Mouse (Mus musculus) stomach, embryonic 14.5 days (tissue): ENCODE measurements at regions not wholly inside any gene's neighbourhood (a gene's known extent, or its start where the extent isn't known, plus 50 kb on each side); places are given as distances from the start of the nearest gene placed in this dataset.

Source experiments
- ATAC-seq: fragments of 200-750 bp; cut with Nextera tagmentation; 2 replicates; pipeline ENCODE4 v1.8.0; 2017; ENCODE audit warnings: low read depth, moderate TSS enrichment; ENCODE audit not compliant: insufficient number of reproducible peaks, insufficient read depth, low FRiP score
- H3K27ac ChIP-seq: fragments of 300-500 bp; sonication (generic); 2 replicates; pipeline ENCODE4 v1.5.1; 2014; ENCODE audit warnings: mild to moderate bottlenecking, low read length, moderate library complexity, mixed read lengths
- H3K27me3 ChIP-seq: fragments of 300-500 bp; sonication (generic); 2 replicates; pipeline ENCODE4 v1.6.1; 2014; ENCODE audit warnings: low read length, control low read depth, mixed read lengths; ENCODE audit not compliant: control insufficient read depth, insufficient read depth
- H3K36me3 ChIP-seq: fragments of 300-500 bp; sonication (generic); 2 replicates; pipeline ENCODE4 v1.6.1; 2014; ENCODE audit warnings: mild to moderate bottlenecking, control low read depth, low read length, moderate library complexity, mixed read lengths; ENCODE audit not compliant: control insufficient read depth, insufficient read depth
- H3K4me1 ChIP-seq: fragments of 300-500 bp; sonication (generic); 2 replicates; pipeline ENCODE4 v1.6.1; 2014; ENCODE audit warnings: low read length, control low read depth, mixed read lengths; ENCODE audit not compliant: control insufficient read depth, insufficient read depth
- H3K4me2 ChIP-seq: fragments of 300-500 bp; sonication (generic); replicated peaks from 2 replicates; pipeline ENCODE4 v1.6.1; 2014; ENCODE audit warnings: low read depth, low read length, control low read depth
- H3K4me3 ChIP-seq: fragments of 300-500 bp; sonication (generic); 2 replicates; pipeline ENCODE4 v1.5.1; 2014; ENCODE audit warnings: low read depth, low read length, control low read depth
- H3K9ac ChIP-seq: fragments of 300-500 bp; sonication (generic); replicated peaks from 2 replicates; pipeline ENCODE4 v1.6.1; 2014; ENCODE audit warnings: low read depth, mild to moderate bottlenecking, control low read depth, low read length, moderate library complexity, mixed read lengths
- H3K9me3 ChIP-seq: fragments of 300-500 bp; sonication (generic); 2 replicates; pipeline ENCODE4 v1.6.1; 2016; ENCODE audit warnings: low read depth, low read length, control low read depth; ENCODE audit not compliant: control insufficient read depth
- WGBS: fragments of 180-500 bp; shearing (Covaris S2); extraction: QIAGEN DNeasy Blood & Tissue Kit; methylation state at CpG from one replicate; pipeline ENCODE4 v1.1.7; 2014; 5-methylcytosine and 5-hydroxymethylcytosine counted together

- no peak overlapping the region for H3K4me2 ChIP-seq
- H3K4me1 ChIP-seq = no peaks in the 10 kb centered on the region
- H3K9me3 ChIP-seq = no peaks in the 10 kb centered on the region
- 53% methylated on average over 6 of the region's 6 CpGs for WGBS
- H3K36me3 ChIP-seq = no peaks in the 10 kb centered on the region
- ATAC-seq = no peak
- H3K27ac ChIP-seq = no peak overlapping the region
- H3K9ac ChIP-seq = no peak overlapping the region
- H3K27me3 ChIP-seq = no peaks in the 10 kb centered on the region
- no peak overlapping the region for H3K4me3 ChIP-seq
Measured at GRCm38 (mm10) chr5:119248626-119249025, 421.8 kb upstream of the Tbx3 start.

- H3K4me3 ChIP-seq = no peak overlapping the region
- H3K9ac ChIP-seq = no peak overlapping the region
- ATAC-seq = no peak
- no peaks in the 10 kb centered on the region for H3K27me3 ChIP-seq
- H3K4me2 ChIP-seq = no peak overlapping the region
- no peak overlapping the region for H3K27ac ChIP-seq
- H3K9me3 ChIP-seq = no peaks in the 10 kb centered on the region
- H3K4me1 ChIP-seq = no peaks in the 10 kb centered on the region
- WGBS = 65% methylated on average over 6 of the region's 6 CpGs
- no peaks in the 10 kb centered on the region for H3K36me3 ChIP-seq
Measured at GRCm38 (mm10) chr5:119249124-119249718, 421.2 kb upstream of the Tbx3 start.

DNA sequence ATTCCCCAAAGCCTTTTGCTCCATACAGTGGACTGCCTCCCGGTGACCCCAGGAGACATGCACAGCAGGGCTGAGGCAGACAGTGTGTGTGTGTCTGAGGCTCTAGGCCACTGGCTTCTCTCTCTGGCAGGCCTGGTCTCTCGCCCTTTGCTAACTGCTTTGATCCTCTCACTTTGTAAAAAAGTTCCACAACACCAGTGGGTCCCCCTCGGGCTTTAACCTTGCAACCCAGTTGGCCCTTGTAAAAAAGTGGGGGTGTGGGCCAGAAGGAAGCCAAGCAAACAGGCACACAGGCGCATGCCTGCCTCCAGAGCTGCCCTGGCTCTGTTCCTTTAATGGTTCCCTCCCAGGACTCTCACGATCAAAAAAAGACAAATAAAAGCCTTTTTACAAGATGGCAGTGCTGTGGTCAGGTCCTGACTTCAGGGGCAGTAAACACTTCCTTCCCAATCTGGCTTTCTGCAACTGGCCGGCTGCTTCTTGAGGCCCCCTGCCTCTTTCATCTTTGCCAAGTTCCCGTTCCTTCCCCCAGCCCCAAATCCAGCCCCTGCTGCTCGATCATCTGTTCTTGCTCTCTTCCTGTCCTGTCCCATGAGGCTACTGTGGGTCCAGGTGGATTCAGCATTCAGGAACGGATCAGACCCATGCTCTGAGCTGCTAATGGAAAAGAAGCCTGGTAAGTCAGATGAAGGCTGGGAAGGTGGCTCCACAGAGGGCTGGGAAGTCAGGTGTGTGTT lies 419.0 kb upstream of the Tbx3 start:
- H3K9ac ChIP-seq = no peak overlapping the region
- no peak for ATAC-seq
- no peaks in the 10 kb centered on the region for H3K36me3 ChIP-seq
- WGBS = 34% methylated on average over 9 of the region's 9 CpGs
- no peaks in the 10 kb centered on the region for H3K4me1 ChIP-seq
- no peaks in the 10 kb centered on the region for H3K9me3 ChIP-seq
- no peak overlapping the region for H3K27ac ChIP-seq
- H3K27me3 ChIP-seq = no peaks in the 10 kb centered on the region
- no peak overlapping the region for H3K4me3 ChIP-seq
- no peak overlapping the region for H3K4me2 ChIP-seq

GRCm38 (mm10) chr5:119257374-119258120 lies 412.9 kb upstream of the Tbx3 start:
- no peak overlapping the region for H3K4me2 ChIP-seq
- H3K27me3 ChIP-seq = no peaks in the 10 kb centered on the region
- no peaks in the 10 kb centered on the region for H3K4me1 ChIP-seq
- no peak overlapping the region for H3K27ac ChIP-seq
- no peaks in the 10 kb centered on the region for H3K9me3 ChIP-seq
- no peak for ATAC-seq
- WGBS = 67% methylated on average over 21 of the region's 21 CpGs
- H3K36me3 ChIP-seq = no peaks in the 10 kb centered on the region
- no peak overlapping the region for H3K9ac ChIP-seq
- no peak overlapping the region for H3K4me3 ChIP-seq

GRCm38 (mm10) chr5:119258831-119259230 lies 411.6 kb upstream of the Tbx3 start:
- Histone ChIP-seq H3K4me1 (no peaks in the 10 kb centered on the region), H3K4me2 (no peak overlapping the region), H3K27ac (no peak overlapping the region), H3K9me3 (no peaks in the 10 kb centered on the region), H3K36me3 (no peaks in the 10 kb centered on the region), H3K9ac (no peak overlapping the region), H3K27me3 (no peaks in the 10 kb centered on the region), H3K4me3 (no peak overlapping the region)
- WGBS = 86% methylated on average over 5 of the region's 5 CpGs
- no peak for ATAC-seq

GRCm38 (mm10) chr5:119265149-119265890 lies 405.1 kb upstream of the Tbx3 start:
- no peak overlapping the region for H3K4me3 ChIP-seq
- no peak overlapping the region for H3K4me2 ChIP-seq

DNA sequence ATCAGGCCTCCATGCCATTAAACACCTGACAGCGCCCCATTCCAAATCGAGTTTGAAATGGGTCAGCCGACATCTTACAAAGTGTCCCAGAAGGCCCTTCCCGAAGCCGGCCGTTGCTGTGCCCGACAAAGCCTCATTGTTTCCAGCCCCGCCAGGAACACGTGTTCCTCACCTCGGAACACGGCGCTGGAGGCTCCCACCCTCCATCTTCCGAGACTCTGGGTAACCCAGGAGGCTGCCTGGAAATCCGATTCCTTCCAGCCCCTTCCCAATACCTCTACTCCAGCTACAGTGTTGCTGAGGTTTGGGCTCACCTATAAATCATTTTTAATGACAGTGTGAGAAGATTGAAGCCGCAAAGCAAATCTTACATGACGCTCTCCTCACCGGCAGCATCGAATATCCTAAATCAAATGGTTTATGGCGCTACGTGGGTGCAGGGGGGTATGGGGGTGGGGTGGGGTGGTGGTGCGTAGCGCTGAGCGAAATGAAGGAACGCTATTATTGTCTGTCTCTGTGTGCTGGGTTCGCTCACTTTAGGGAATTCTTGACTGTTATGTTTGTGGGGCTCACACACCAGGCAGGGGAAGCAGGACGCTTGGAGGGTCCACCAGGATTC lies 399.1 kb upstream of the Tbx3 start:
- Histone ChIP-seq H3K27ac (no peak overlapping the region), H3K4me1 (no peaks in the 10 kb centered on the region), H3K4me2 (no peak overlapping the region), H3K9ac (no peak overlapping the region), H3K4me3 (no peak overlapping the region), H3K27me3 (no peaks in the 10 kb centered on the region), H3K36me3 (no peaks in the 10 kb centered on the region), H3K9me3 (no peaks in the 10 kb centered on the region)
- ATAC-seq = no peak
- WGBS = 79% methylated on average over 26 of the region's 26 CpGs

More at GRCm38 (mm10) chr5:119265149-119265890, 405.1 kb upstream of the Tbx3 start:
- no peak overlapping the region for H3K27ac ChIP-seq
- no peaks in the 10 kb centered on the region for H3K36me3 ChIP-seq
- ATAC-seq = no peak
- H3K27me3 ChIP-seq = no peaks in the 10 kb centered on the region
- H3K9ac ChIP-seq = no peak overlapping the region
- H3K9me3 ChIP-seq = no peaks in the 10 kb centered on the region
- no peaks in the 10 kb centered on the region for H3K4me1 ChIP-seq
- 64% methylated on average over 20 of the region's 20 CpGs for WGBS

GRCm38 (mm10) chr5:119273203-119273602 lies 397.3 kb upstream of the Tbx3 start:
- ATAC-seq = no peak
- 73% methylated on average over 7 of the region's 7 CpGs for WGBS
- Histone ChIP-seq H3K4me1 (no peaks in the 10 kb centered on the region), H3K27me3 (no peaks in the 10 kb centered on the region), H3K9ac (no peak overlapping the region), H3K9me3 (no peaks in the 10 kb centered on the region), H3K4me2 (no peak overlapping the region), H3K27ac (no peak overlapping the region), H3K4me3 (no peak overlapping the region), H3K36me3 (no peaks in the 10 kb centered on the region)
